Mouse (Mus musculus) kidney, adult 2 months (tissue): ENCODE results near the gene Art4.

Experiments used
- CTCF ChIP-seq: fragments of 200-500 bp; conservative IDR thresholded peaks from 2 replicates; pipeline ENCODE4 v1.5.1; 2011; ENCODE audit warnings: low read depth, mild to moderate bottlenecking, control low read depth, low read length, moderate library complexity, mixed read lengths; ENCODE audit not compliant: insufficient read depth, insufficient read length
- POLR2A ChIP-seq: fragments of 200-500 bp; IDR thresholded peaks from one replicate; pipeline ENCODE4 v1.6.1; 2011; ENCODE audit warnings: low read depth, low read length, control low read depth

- TF ChIP-seq CTCF (no peak), POLR2A (no peak)
Observed at GRCm38 (mm10) chr6:136903885-136904470, 46.4 kb upstream of the Art4 start.
